Mouse (Mus musculus) heart, adult 2 months (tissue): ENCODE results near the gene C2cd5.

ENCODE experiments used
- EP300 ChIP-seq: fragments of 200-500 bp; IDR thresholded peaks from 2 replicates; pipeline ENCODE4 v1.6.1; 2011; ENCODE audit warnings: low read depth, low read length, control low read depth; ENCODE audit not compliant: insufficient read depth
- POLR2A ChIP-seq: fragments of 200-500 bp; IDR thresholded peaks from 2 replicates; pipeline ENCODE4 v1.6.1; 2011; ENCODE audit warnings: mild to moderate bottlenecking, low read depth, low read length, control low read depth; ENCODE audit not compliant: insufficient read depth

GRCm38 (mm10) chr6:143129952-143130351, 30.0 kb upstream of the C2cd5 start:
- TF ChIP-seq EP300 (no peak), POLR2A (no peak)
